Mouse (Mus musculus): Measurements from ENCODE around the gene Olfr53.
"Not testable (repeated sequence)": the region's sequence is repeated elsewhere in the genome, so short reads cannot be mapped to it uniquely, and the experiment has no call there.

The Olfr53 gene

DNA sequence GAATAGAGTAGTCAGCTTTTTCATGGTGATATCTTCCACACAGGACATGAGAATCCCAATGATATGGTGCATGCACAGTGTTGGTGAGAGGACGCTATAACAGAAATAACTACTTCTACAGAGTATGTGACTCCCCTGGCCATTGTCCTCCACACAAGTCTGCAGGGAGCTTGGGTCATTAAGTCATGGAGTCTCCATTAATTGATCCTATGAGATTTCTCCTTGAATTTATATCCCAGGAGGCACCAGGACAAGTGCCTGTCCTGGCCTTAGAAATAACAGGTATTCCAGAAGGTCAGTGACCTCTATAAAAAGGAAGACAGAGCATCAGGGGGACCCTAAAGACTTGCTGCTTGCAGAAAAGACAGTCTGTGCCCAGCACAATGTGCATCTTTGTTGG is at the start of gene Olfr53:
Gene Olfr53, plus strand, starts transcription at position 301 of the 400 bp plus-strand sequence.
- DNase-seq: no peak

DNA sequence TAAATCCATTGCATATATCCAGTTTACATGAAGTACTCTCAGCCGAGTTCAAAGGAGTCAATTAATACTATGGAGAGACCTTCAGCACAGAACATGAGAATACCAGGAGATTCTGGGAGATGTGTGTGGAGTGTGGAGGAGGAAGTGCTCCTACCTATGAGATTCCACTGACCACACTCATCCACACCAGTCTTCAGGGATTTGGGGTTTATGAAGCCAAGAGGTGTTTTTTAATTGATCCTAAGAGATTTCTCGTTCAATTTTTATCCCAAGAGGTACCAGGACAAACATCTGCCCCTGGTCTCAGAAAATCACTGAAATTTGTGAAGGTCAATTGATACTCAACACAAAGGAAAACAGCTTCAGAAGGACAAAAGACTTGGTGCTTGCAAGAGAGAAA is 45.3 kb upstream of the Olfr53 start, which contains the start of gene Olfr46:
Gene Olfr46, plus strand, starts transcription at position 301 of the 400 bp plus-strand sequence.
- DNase-seq: not testable (repeated sequence)

- not testable (repeated sequence) for DNase-seq
Observed at GRCm38 (mm10) chr7:140628670-140629069, 17.6 kb upstream of the Olfr53 start, which contains the start of gene Olfr61. TSS of gene Olfr61 (plus strand) at chr7:140628970.

DNA sequence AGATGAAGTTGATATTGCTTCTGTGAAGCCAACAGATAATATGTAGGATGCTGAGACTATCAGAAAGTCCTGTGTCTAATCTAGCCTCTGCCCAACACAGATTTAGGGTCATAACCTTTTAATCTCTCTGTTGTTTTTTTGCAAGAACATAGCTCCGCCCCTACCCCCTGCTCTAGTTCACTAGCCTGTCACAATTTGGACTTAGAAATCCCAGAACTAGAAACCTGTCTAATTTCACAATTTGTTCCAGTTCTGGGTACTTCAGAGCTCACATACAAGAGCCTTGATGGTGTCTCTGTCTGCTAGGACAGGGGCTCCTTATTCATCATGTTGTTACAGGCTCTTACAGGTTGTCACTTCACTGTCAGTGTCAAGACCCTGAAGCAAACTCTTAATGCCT is 15.7 kb upstream of the Olfr53 start:
- DNase-seq: no peak

DNA sequence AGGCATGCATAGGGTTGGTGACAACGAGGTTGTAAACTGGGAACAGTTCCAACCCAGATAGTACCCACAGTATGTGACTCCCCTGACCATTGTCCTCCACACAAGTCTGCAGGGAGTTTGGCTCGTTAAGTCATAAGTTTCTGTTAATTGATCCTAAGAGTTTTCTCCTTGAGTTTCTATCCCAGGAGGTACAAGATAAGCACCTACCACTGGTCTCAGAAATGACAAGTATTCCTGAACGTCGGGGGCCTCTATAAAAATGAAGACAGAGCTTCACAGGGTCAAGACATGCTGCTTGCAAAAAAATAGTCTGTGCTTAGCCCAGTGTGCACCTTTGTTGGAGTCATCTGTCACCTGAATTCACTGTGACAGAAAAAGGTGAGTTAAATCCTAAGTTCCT is 13.4 kb downstream of the Olfr53 start, which contains the start of gene Olfr539:
Gene Olfr539, plus strand, starts transcription at position 301 of the 400 bp plus-strand sequence.
- no peak for DNase-seq

DNA sequence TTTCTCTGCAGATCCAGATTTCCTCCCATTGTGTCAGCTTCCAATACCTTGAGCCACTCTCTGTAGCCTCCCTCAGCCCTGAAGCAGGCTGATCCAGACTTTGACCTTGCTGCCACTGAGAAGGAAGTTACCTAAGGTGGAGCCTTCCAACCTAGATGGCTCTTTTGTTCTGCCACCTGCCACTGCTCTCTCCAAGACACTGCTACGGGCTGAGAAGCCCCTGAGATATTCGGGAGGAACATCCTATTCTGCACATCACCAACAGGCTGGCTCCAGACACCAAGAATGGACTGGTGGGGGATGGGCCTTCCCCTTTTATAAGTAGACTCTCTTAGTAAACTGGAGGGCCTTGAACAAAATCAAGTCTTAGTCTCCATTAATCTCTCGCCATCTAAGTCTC is 24.4 kb downstream of the Olfr53 start:
- DNase-seq: not testable (repeated sequence)

DNA sequence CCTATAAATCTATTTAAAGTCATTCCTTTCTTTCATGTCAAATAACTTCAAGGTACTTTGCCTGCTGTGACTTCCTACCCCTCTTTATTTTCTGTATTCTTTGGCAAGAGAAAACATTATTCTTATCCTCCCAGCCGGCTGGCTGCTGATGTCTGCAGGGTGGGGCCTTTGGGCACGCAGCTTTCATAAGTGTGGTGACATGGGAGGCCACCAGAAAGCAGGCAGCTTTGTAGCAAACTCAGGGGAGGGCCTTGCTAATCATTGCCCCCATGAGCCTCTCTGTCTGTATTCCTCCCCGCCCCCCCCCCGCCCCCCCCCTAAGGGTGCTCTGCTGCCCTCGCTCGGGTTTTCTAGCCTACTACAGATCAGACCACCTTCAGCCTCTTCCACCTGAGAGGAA is 29.6 kb downstream of the Olfr53 start:
- no peak for DNase-seq

- DNase-seq: not testable (repeated sequence)
Observed at GRCm38 (mm10) chr7:140679591-140679990, 33.3 kb downstream of the Olfr53 start.

DNA sequence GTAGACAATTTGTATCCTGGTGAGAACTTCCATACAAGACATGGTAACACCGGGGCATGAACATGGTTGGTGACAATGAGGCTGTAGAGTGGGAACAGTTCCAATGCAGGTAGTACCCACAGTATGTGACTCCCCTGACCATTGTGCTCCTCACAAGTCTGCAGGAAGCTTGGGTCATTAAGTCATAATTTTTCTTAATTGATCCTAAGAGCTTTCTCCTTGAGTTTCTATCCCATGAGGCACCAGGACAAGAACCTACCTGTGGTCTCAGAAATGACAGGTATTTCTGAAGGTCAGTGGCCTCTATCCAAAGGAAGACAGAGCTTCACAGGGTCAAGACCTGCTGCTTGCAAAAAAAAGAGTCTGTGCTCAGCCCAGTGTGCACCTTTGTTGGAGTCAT is 35.4 kb downstream of the Olfr53 start, which contains the start of gene Olfr45:
Gene Olfr45, plus strand, starts transcription at position 301 of the 400 bp plus-strand sequence.
- no peak for DNase-seq

- no peak for DNase-seq
Observed at GRCm38 (mm10) chr7:140696967-140697366, 50.7 kb downstream of the Olfr53 start, which contains the start of gene Olfr541. TSS of gene Olfr541 (plus strand) at chr7:140697267.

All from right cerebral cortex, postnatal 14 days (tissue).